Mouse (Mus musculus): ENCODE data around the gene Tceal5. TPM values are rescaled to one million over a fixed set of nuclear protein-coding genes. Genes with fewer than 3 reads are reported as not detected.

Gene Tceal5
- not detected in 2 replicates for polyA plus RNA-seq (2012; ENCODE audit: insufficient read depth, insufficient read length, low replicate concordance, missing spikeins)

GRCm38 (mm10) chrX:136203664-136204066, at the start of gene Tceal5:
Gene Tceal5, minus strand, starts transcription at chrX:136203876.
- peaks cover 3% of the 10 kb centered on the region; the same call in 1 of the 2 replicates for H3K4me1 ChIP-seq (ENCODE audit: control insufficient read depth, insufficient read depth, low read length)
- 23% methylated on average over 9 of the region's 9 CpGs for WGBS
- H3K4me3 ChIP-seq (ENCODE audit: insufficient read depth, low read depth, low read length): peak within 1 kb of the TSS; percentile 91
- H3K27ac ChIP-seq (ENCODE audit: insufficient read depth, low read depth, low read length): peak within 1 kb of the TSS; percentile 61
- TF ChIP-seq CTCF (IDR thresholded peaks at IDR 0.05; ENCODE audit: insufficient read depth, low read depth, low read length) (no peak), POLR2A (IDR thresholded peaks at IDR 0.05; ENCODE audit: insufficient read depth, low read depth, low read length) (0 out of 2 replicates have a peak, but pooled peaks have one; percentile 19)

GRCm38 (mm10) chrX:136252023-136252729, 48.5 kb upstream of the Tceal5 start:
- TF ChIP-seq CTCF (IDR thresholded peaks at IDR 0.05; ENCODE audit: insufficient read depth, low read depth, low read length) (no peak), POLR2A (IDR thresholded peaks at IDR 0.05; ENCODE audit: insufficient read depth, low read depth, low read length) (no peak)
- WGBS: 60% methylated on average over 6 of the region's 6 CpGs
- H3K4me1 ChIP-seq (ENCODE audit: control insufficient read depth, insufficient read depth, low read length): no peaks in the 10 kb centered on the region

GRCm38 (mm10) chrX:136249671-136250070, 46.0 kb upstream of the Tceal5 start:
- Histone ChIP-seq H3K27ac (ENCODE audit: insufficient read depth, low read depth, low read length) (no peak overlapping the region), H3K4me3 (ENCODE audit: insufficient read depth, low read depth, low read length) (no peak overlapping the region), H3K4me1 (ENCODE audit: control insufficient read depth, insufficient read depth, low read length) (no peaks in the 10 kb centered on the region)
- 78% methylated on average over 7 of the region's 7 CpGs for WGBS
- TF ChIP-seq CTCF (IDR thresholded peaks at IDR 0.05; ENCODE audit: insufficient read depth, low read depth, low read length) (no peak), POLR2A (IDR thresholded peaks at IDR 0.05; ENCODE audit: insufficient read depth, low read depth, low read length) (no peak)

More at GRCm38 (mm10) chrX:136252023-136252729, 48.5 kb upstream of the Tceal5 start:
- Histone ChIP-seq H3K27ac (ENCODE audit: insufficient read depth, low read depth, low read length) (no peak overlapping the region), H3K4me3 (ENCODE audit: insufficient read depth, low read depth, low read length) (no peak overlapping the region)

- WGBS: 59% methylated on average over 6 of the region's 6 CpGs
- H3K27ac ChIP-seq (ENCODE audit: insufficient read depth, low read depth, low read length): no peak overlapping the region
Observed at GRCm38 (mm10) chrX:136248811-136249210, 45.1 kb upstream of the Tceal5 start.

GRCm38 (mm10) chrX:136245521-136246071, 41.9 kb upstream of the Tceal5 start:
- TF ChIP-seq POLR2A (IDR thresholded peaks at IDR 0.05; ENCODE audit: insufficient read depth, low read depth, low read length): no peak
- TF ChIP-seq CTCF (IDR thresholded peaks at IDR 0.05; ENCODE audit: insufficient read depth, low read depth, low read length): no peak
- Histone ChIP-seq H3K4me3 (ENCODE audit: insufficient read depth, low read depth, low read length) (peak overlapping the region; percentile 57), H3K4me1 (ENCODE audit: control insufficient read depth, insufficient read depth, low read length) (no peaks in the 10 kb centered on the region), H3K27ac (ENCODE audit: insufficient read depth, low read depth, low read length) (peak overlapping the region; percentile 77; the same call in 1 of the 2 replicates)
- WGBS: 18% methylated on average over 15 of the region's 15 CpGs

More at GRCm38 (mm10) chrX:136248811-136249210, 45.1 kb upstream of the Tceal5 start:
- Histone ChIP-seq H3K4me1 (ENCODE audit: control insufficient read depth, insufficient read depth, low read length) (no peaks in the 10 kb centered on the region), H3K4me3 (ENCODE audit: insufficient read depth, low read depth, low read length) (no peak overlapping the region)
- TF ChIP-seq POLR2A (IDR thresholded peaks at IDR 0.05; ENCODE audit: insufficient read depth, low read depth, low read length) (no peak), CTCF (IDR thresholded peaks at IDR 0.05; ENCODE audit: insufficient read depth, low read depth, low read length) (no peak)

GRCm38 (mm10) chrX:136244574-136245229, 41.0 kb upstream of the Tceal5 start, which contains the start of gene Tceal9:
Gene Tceal9, plus strand, starts transcription at chrX:136245079.
- Histone ChIP-seq H3K4me3 (ENCODE audit: insufficient read depth, low read depth, low read length) (peak within 1 kb of the TSS; percentile 57), H3K27ac (ENCODE audit: insufficient read depth, low read depth, low read length) (peak within 1 kb of the TSS; percentile 77; the same call in 1 of the 2 replicates), H3K4me1 (ENCODE audit: control insufficient read depth, insufficient read depth, low read length) (no peaks in the 10 kb centered on the region)
- TF ChIP-seq CTCF (IDR thresholded peaks at IDR 0.05; ENCODE audit: insufficient read depth, low read depth, low read length) (no peak), POLR2A (IDR thresholded peaks at IDR 0.05; ENCODE audit: insufficient read depth, low read depth, low read length) (peak; percentile 35; the same call in 1 of the 2 replicates)
- WGBS: 23% methylated on average over 20 of the region's 20 CpGs

GRCm38 (mm10) chrX:136243181-136243580, 39.5 kb upstream of the Tceal5 start:
- Histone ChIP-seq H3K4me1 (ENCODE audit: control insufficient read depth, insufficient read depth, low read length) (no peaks in the 10 kb centered on the region), H3K27ac (ENCODE audit: insufficient read depth, low read depth, low read length) (no peak overlapping the region), H3K4me3 (ENCODE audit: insufficient read depth, low read depth, low read length) (no peak overlapping the region)
- 80% methylated on average over 2 of the region's 2 CpGs for WGBS
- TF ChIP-seq CTCF (IDR thresholded peaks at IDR 0.05; ENCODE audit: insufficient read depth, low read depth, low read length) (no peak), POLR2A (IDR thresholded peaks at IDR 0.05; ENCODE audit: insufficient read depth, low read depth, low read length) (no peak)

- 24% methylated on average over 3 of the region's 3 CpGs for WGBS
- H3K4me1 ChIP-seq (ENCODE audit: control insufficient read depth, insufficient read depth, low read length): no peaks in the 10 kb centered on the region
Observed at GRCm38 (mm10) chrX:136238118-136238517, 34.4 kb upstream of the Tceal5 start.

More at GRCm38 (mm10) chrX:136238118-136238517, 34.4 kb upstream of the Tceal5 start:
- no peak overlapping the region for H3K4me3 ChIP-seq (ENCODE audit: insufficient read depth, low read depth, low read length)
- no peak overlapping the region for H3K27ac ChIP-seq (ENCODE audit: insufficient read depth, low read depth, low read length)
- TF ChIP-seq POLR2A (IDR thresholded peaks at IDR 0.05; ENCODE audit: insufficient read depth, low read depth, low read length) (no peak), CTCF (IDR thresholded peaks at IDR 0.05; ENCODE audit: insufficient read depth, low read depth, low read length) (no peak)
